Mouse (Mus musculus): ENCODE results near the gene Adamts17. TPM values are rescaled to one million over a fixed set of nuclear protein-coding genes. Genes with fewer than 3 reads are reported as not detected.
A peak's percentile ranks its signal among the peaks of the same experiment; 100 is the strongest.

Gene Adamts17
- polyA plus RNA-seq (2012; rRNA removed) = 1.5 and 2.1 TPM in 2 replicates

DNA sequence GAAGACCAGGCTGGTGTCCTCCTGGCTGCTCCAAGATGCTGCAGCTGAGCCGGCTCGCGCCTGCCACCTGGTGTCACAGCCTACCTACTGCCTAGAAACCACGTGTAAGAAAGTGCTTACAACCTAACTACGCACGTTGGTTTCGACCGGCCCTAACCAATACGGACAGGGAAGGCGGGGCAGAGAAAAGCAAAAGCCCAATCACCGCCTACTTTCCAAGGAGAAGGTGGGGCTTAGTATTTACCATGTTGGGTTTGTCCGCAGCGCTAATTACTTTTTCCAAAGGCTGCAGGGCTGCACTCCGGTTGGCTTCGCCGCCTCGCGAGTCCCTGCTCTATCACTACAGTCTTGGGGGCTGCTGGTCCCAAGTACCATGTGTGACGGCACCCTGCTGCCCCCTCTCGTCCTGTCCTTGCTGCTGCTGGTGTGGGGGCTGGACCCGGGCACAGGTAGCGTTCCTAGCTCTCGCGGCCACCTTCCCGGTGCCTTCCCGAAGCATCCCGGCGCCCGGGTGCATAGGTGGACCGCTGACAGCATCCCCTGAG is at the start of gene Adamts17:
Gene Adamts17, plus strand, starts transcription at position 273 of the 545 bp plus-strand sequence.
- H3K36me3 ChIP-seq (ENCODE audit: control insufficient read depth, insufficient read depth, low read length) = no peaks in the 10 kb centered on the region
- peaks cover 5% of the 10 kb centered on the region for H3K4me1 ChIP-seq (ENCODE audit: control insufficient read depth, insufficient read depth, insufficient read length, low read length)
- TF ChIP-seq POLR2A (IDR thresholded peaks at IDR 0.05; ENCODE audit: low read depth, low read length) (peak; percentile 59; the same call in 1 of the 2 replicates), CTCF (IDR thresholded peaks at IDR 0.05; ENCODE audit: extremely low read depth, insufficient read length, insufficient replicate concordance, low read depth, low read length) (peak; percentile 88; the same call in 1 of the 2 replicates)
- no peak within 1 kb of the TSS for H3K27ac ChIP-seq (ENCODE audit: insufficient read depth, low read depth, low read length)
- H3K4me3 ChIP-seq (ENCODE audit: low read depth, low read length) = peak within 1 kb of the TSS; percentile 68
- under 1% methylated on average over 30 of the region's 30 CpGs for WGBS
- peaks cover 3% of the 10 kb centered on the region; the same call in 1 of the 2 replicates for H3K27me3 ChIP-seq (ENCODE audit: control insufficient read depth, insufficient read depth, low read length)

DNA sequence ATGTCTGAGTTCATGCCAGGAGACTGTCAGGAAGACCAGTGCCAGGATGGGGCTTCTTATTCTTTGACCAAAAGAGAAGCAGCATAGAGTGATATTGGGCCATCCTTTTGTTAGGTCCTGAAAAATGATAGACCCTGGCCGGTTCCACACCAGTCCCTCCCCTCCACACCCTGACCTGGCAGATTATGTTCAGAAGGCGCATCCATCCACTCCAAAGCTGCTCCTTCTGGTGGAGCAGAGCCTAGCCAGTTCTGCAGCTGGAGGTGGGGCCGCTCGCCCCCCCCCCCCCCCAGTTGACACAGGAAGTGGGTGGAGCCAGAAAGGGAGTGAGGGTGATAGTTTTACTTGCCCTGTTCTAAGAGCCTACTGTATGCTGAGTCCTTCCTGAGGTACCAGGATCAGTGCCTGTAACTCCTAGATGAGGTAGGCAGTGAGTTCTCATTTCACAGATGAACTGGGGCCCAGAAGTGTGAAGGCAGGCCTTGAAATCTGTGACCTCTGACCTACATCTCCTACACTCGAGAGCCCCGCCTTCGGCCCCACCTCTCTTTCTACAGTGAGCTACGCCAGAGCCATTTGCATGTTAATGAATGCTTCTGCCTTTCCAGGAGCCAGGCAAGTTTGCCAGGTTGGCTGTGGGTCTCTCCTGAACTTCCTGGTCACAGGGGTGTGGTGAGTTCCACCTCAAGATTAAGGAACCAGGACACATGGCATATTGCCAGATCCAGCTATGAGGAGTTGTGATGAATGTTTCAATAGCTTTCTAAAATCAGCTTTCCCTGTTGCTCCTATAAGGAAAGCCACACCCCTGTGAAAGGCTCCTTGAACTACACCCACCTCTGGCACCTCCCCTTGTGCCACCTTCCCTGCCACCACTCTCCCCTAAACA is 49.4 kb upstream of the Adamts17 start:
- peaks cover 9% of the 10 kb centered on the region; the same call in 1 of the 2 replicates for H3K4me1 ChIP-seq (ENCODE audit: control insufficient read depth, insufficient read depth, insufficient read length, low read length)
- no peaks in the 10 kb centered on the region for H3K36me3 ChIP-seq (ENCODE audit: control insufficient read depth, insufficient read depth, low read length)
- H3K4me3 ChIP-seq (ENCODE audit: low read depth, low read length) = no peak overlapping the region
- peak overlapping the region; percentile 48; the same call in 1 of the 2 replicates for H3K27ac ChIP-seq (ENCODE audit: insufficient read depth, low read depth, low read length)
- TF ChIP-seq CTCF (IDR thresholded peaks at IDR 0.05; ENCODE audit: extremely low read depth, insufficient read length, insufficient replicate concordance, low read depth, low read length) (no peak), POLR2A (IDR thresholded peaks at IDR 0.05; ENCODE audit: low read depth, low read length) (no peak)
- no peaks in the 10 kb centered on the region for H3K27me3 ChIP-seq (ENCODE audit: control insufficient read depth, insufficient read depth, low read length)
- 18% methylated on average over 8 of the region's 8 CpGs for WGBS

DNA sequence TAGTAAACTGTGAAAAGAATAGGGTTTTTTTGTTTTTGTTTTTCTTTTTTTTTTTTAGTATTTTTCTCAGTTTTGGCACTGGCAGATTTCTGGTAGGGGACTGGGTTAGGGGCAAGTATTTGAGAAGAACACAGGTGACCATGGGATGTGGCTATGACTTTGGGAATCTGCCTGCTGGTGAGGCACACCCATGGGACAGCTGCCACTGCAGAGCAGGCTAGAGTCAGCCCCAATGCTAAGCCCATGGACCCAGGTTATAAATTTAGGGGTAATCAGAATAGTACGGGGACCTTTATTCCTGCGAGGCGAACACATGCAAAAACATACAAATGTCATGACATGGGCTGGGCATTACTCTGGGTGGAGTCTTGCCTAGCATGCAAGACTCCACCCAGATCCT is 48.5 kb upstream of the Adamts17 start:
- WGBS = 80% methylated on average over 3 of the region's 3 CpGs

DNA sequence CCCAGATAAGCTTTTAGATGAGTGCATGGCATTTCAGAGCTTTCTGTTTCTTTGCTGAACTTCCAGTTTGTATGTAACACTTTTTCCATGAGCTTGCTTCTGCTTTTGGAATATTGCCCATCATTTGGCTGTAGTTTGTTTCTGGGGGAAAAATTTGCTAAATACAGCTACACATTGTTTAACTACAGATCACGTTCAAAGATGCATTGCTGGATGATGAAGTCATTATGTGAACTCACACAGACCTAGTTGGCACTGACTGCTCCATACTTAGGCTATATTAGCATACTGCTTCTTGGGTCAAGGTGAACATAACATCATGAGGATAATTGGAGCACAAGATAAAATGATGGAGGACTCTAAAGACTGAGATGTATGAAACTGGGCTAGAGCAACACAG is 42.6 kb upstream of the Adamts17 start:
- H3K27ac ChIP-seq (ENCODE audit: insufficient read depth, low read depth, low read length) = no peak overlapping the region
- TF ChIP-seq POLR2A (IDR thresholded peaks at IDR 0.05; ENCODE audit: low read depth, low read length) = no peak
- no peak for TF ChIP-seq CTCF (IDR thresholded peaks at IDR 0.05; ENCODE audit: extremely low read depth, insufficient read length, insufficient replicate concordance, low read depth, low read length)
- H3K4me3 ChIP-seq (ENCODE audit: low read depth, low read length) = no peak overlapping the region
- WGBS = 49% methylated on average over 1 of the region's 1 CpGs
- H3K4me1 ChIP-seq (ENCODE audit: control insufficient read depth, insufficient read depth, insufficient read length, low read length) = no peaks in the 10 kb centered on the region
- H3K36me3 ChIP-seq (ENCODE audit: control insufficient read depth, insufficient read depth, low read length) = no peaks in the 10 kb centered on the region
- H3K27me3 ChIP-seq (ENCODE audit: control insufficient read depth, insufficient read depth, low read length) = no peaks in the 10 kb centered on the region

More for the DNA sequence above, 48.5 kb upstream of the Adamts17 start:
- H3K27ac ChIP-seq (ENCODE audit: insufficient read depth, low read depth, low read length) = no peak overlapping the region
- peaks cover 9% of the 10 kb centered on the region; the same call in 1 of the 2 replicates for H3K4me1 ChIP-seq (ENCODE audit: control insufficient read depth, insufficient read depth, insufficient read length, low read length)
- TF ChIP-seq CTCF (IDR thresholded peaks at IDR 0.05; ENCODE audit: extremely low read depth, insufficient read length, insufficient replicate concordance, low read depth, low read length) = no peak
- TF ChIP-seq POLR2A (IDR thresholded peaks at IDR 0.05; ENCODE audit: low read depth, low read length) = no peak
- H3K36me3 ChIP-seq (ENCODE audit: control insufficient read depth, insufficient read depth, low read length) = no peaks in the 10 kb centered on the region
- no peak overlapping the region for H3K4me3 ChIP-seq (ENCODE audit: low read depth, low read length)
- H3K27me3 ChIP-seq (ENCODE audit: control insufficient read depth, insufficient read depth, low read length) = no peaks in the 10 kb centered on the region

DNA sequence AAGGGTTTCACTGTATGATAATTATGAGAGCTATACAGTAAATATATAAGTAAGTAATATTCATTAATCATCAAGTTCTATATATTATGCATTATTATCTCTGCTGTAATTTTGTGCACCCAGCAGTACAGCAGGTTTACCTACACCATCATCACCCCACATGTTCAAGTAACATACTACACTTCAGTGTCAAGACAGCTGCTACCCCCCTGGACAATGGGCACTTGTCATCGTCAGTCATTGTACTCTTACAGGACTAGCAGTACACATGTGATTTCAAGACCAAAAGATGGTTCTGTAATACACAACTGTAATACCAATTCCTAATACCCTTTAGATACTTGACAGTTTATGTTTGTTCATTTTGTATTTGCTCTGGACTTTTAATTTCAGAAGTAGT is 42.2 kb upstream of the Adamts17 start:
- 77% methylated on average over 1 of the region's 1 CpGs for WGBS
- H3K27ac ChIP-seq (ENCODE audit: insufficient read depth, low read depth, low read length) = no peak overlapping the region
- H3K27me3 ChIP-seq (ENCODE audit: control insufficient read depth, insufficient read depth, low read length) = no peaks in the 10 kb centered on the region
- no peaks in the 10 kb centered on the region for H3K4me1 ChIP-seq (ENCODE audit: control insufficient read depth, insufficient read depth, insufficient read length, low read length)
- H3K4me3 ChIP-seq (ENCODE audit: low read depth, low read length) = no peak overlapping the region
- TF ChIP-seq CTCF (IDR thresholded peaks at IDR 0.05; ENCODE audit: extremely low read depth, insufficient read length, insufficient replicate concordance, low read depth, low read length) = no peak
- TF ChIP-seq POLR2A (IDR thresholded peaks at IDR 0.05; ENCODE audit: low read depth, low read length) = no peak
- H3K36me3 ChIP-seq (ENCODE audit: control insufficient read depth, insufficient read depth, low read length) = no peaks in the 10 kb centered on the region

DNA sequence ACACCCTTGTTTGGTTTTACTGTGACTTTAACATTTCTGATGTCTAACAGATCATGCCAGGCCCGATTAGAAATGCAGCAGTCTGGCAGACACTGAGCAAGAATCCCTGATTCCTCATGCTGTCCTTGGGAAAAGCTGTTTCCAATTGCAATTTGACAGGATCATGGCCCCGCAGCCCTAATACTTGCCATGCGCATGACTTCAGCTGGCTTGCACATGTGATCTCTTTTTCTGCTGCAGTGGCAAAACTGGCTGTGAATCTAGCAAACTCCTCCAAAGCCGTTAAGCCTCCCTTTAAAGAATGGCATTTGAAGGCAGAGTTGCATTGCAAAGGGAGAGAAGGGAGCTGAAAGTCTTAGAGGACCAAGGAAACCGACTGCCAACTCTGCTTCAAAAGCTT is 40.7 kb upstream of the Adamts17 start:
- no peak overlapping the region for H3K27ac ChIP-seq (ENCODE audit: insufficient read depth, low read depth, low read length)
- no peaks in the 10 kb centered on the region for H3K4me1 ChIP-seq (ENCODE audit: control insufficient read depth, insufficient read depth, insufficient read length, low read length)
- no peaks in the 10 kb centered on the region for H3K36me3 ChIP-seq (ENCODE audit: control insufficient read depth, insufficient read depth, low read length)
- TF ChIP-seq CTCF (IDR thresholded peaks at IDR 0.05; ENCODE audit: extremely low read depth, insufficient read length, insufficient replicate concordance, low read depth, low read length) = no peak
- TF ChIP-seq POLR2A (IDR thresholded peaks at IDR 0.05; ENCODE audit: low read depth, low read length) = no peak
- 80% methylated on average over 5 of the region's 5 CpGs for WGBS
- H3K4me3 ChIP-seq (ENCODE audit: low read depth, low read length) = no peak overlapping the region
- H3K27me3 ChIP-seq (ENCODE audit: control insufficient read depth, insufficient read depth, low read length) = no peaks in the 10 kb centered on the region

DNA sequence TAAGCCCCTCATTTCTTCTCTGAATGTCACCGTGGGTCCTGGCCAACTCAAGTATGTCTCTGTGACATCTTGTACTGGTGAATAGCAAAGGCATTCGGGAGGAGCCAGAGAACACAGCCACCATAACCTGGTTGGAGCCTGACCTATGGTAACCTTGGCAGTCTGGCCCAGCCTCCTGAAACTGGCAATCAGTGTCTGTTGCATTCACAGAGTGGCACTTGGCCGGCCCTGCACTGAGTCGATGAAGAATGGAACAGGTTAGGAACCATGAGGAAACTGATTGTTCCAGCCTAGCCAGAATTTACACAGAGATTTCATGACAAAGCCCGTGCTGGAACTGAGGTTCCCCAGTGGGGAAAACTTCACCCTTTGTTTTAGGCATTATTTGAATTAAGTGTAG is 38.8 kb upstream of the Adamts17 start:
- no peaks in the 10 kb centered on the region for H3K36me3 ChIP-seq (ENCODE audit: control insufficient read depth, insufficient read depth, low read length)

More for the DNA sequence above, 38.8 kb upstream of the Adamts17 start:
- TF ChIP-seq CTCF (IDR thresholded peaks at IDR 0.05; ENCODE audit: extremely low read depth, insufficient read length, insufficient replicate concordance, low read depth, low read length) (no peak), POLR2A (IDR thresholded peaks at IDR 0.05; ENCODE audit: low read depth, low read length) (no peak)
- 60% methylated on average over 5 of the region's 5 CpGs for WGBS
- no peaks in the 10 kb centered on the region for H3K4me1 ChIP-seq (ENCODE audit: control insufficient read depth, insufficient read depth, insufficient read length, low read length)
- H3K27me3 ChIP-seq (ENCODE audit: control insufficient read depth, insufficient read depth, low read length) = no peaks in the 10 kb centered on the region
- H3K4me3 ChIP-seq (ENCODE audit: low read depth, low read length) = no peak overlapping the region
- no peak overlapping the region for H3K27ac ChIP-seq (ENCODE audit: insufficient read depth, low read depth, low read length)
